Mouse (Mus musculus) G1E-ER4 (cell line): ENCODE measurements at regions not wholly inside any gene's neighbourhood (a gene's known extent, or its start where the extent isn't known, plus 50 kb on each side); places are given as distances from the start of the nearest gene placed in this dataset.

Experiments used
- GATA1 ChIP-seq: IDR thresholded peaks from one replicate; pipeline ENCODE4 v1.8.0; 2012; ENCODE audit warnings: low read length, inconsistent platforms

DNA sequence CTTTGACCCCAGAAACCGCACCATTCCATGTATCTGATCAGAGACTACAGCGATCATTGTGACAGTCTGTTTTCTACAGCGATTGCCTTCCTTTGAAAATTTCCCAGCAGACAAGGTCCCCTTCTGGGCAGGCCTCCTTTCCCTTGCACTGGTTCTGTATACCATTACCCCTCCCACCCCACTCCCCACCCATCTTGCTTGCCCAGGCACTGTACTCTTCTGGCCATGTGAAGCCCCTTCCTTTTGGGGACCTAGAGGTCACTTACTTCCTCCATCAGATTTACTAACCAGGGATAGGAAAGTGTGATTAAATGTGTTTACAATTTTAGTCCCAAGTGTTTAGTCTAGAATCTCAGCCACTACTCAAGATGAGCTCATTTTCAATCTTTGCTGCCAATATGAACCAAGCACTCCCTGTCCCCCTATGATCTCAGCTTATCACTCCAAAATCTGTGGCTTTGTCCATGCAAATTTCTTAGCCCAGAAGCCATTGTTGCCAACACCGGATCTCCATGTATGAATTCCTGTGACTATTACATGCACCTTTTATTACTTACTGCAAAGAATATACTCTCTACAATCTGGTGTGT lies 293.7 kb downstream of the Efnb2 start:
- no peak for TF ChIP-seq GATA1

GRCm38 (mm10) chr8:8361941-8362537 lies 299.0 kb downstream of the Efnb2 start:
- no peak for TF ChIP-seq GATA1

- no peak for TF ChIP-seq GATA1
Observed at GRCm38 (mm10) chr8:8360586-8360985, 300.5 kb downstream of the Efnb2 start.

DNA sequence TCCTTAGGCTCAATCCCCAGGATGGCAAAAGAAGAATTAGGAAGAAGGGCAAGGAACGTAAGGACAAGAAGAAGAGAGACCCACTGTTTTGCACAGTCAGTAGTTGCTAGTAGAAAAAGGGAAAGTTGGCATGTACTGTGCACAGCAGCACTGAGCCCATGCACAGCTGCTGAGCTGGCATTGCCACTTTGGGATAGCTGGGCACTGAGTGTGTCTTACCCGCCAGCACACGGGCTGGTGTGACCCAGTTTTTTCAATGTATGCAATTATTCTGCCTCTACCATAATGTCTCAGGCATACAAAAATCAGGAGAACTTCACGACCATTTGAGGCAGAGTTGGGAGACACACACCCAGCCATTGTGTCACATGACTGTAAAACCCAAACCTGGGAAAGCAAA lies 306.1 kb downstream of the Efnb2 start:
- no peak for TF ChIP-seq GATA1

DNA sequence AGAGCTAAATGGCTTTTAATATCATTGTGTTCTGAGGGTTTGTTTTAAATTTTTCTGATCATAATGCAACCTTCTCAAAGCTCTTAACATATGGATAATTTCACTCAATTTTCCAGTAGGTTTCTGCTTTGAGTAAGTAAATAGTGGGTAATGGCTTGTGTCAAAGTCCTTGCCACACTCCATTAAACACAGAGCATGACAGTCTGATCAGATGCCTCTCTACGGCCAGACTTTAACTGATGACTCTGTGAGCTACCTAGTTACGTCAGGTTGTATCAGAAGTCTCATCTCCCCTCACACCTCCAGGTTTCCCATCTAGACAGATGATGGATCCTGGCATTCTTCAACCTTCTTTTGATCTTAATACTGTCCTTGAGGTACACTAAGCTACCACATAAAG lies 316.4 kb downstream of the Efnb2 start:
- TF ChIP-seq GATA1, result no peak

GRCm38 (mm10) chr8:8335256-8335972 lies 325.6 kb downstream of the Efnb2 start:
- TF ChIP-seq GATA1, result no peak

GRCm38 (mm10) chr8:8334515-8334914 lies 326.5 kb downstream of the Efnb2 start:
- TF ChIP-seq GATA1, result no peak

GRCm38 (mm10) chr8:8331249-8331648 lies 329.8 kb downstream of the Efnb2 start:
- TF ChIP-seq GATA1, result no peak

GRCm38 (mm10) chr8:8328010-8328666 lies 332.9 kb downstream of the Efnb2 start:
- no peak for TF ChIP-seq GATA1

GRCm38 (mm10) chr8:8326066-8326834 lies 334.8 kb downstream of the Efnb2 start:
- TF ChIP-seq GATA1, result no peak

DNA sequence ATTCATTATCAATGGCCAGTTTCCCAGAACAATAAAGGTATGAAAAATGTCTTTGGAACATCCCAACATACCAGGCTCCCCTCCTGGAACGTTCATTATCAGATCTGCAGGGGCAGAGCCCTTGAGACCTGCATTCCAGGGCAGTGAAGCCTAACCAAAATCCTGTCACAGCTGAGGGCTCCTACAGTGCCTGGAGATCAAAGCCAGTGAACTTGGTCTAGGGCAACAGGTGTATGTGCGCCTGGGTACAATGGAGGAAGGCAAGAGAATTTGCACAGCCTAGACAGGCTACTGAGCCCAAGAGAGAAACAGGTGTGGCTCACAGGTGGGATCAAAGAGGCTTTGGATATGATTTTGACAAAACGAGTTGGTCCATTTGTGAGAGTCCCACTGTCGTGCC lies 335.6 kb downstream of the Efnb2 start:
- no peak for TF ChIP-seq GATA1

- TF ChIP-seq GATA1, result no peak
Observed at GRCm38 (mm10) chr8:8324520-8324919, 336.5 kb downstream of the Efnb2 start.

DNA sequence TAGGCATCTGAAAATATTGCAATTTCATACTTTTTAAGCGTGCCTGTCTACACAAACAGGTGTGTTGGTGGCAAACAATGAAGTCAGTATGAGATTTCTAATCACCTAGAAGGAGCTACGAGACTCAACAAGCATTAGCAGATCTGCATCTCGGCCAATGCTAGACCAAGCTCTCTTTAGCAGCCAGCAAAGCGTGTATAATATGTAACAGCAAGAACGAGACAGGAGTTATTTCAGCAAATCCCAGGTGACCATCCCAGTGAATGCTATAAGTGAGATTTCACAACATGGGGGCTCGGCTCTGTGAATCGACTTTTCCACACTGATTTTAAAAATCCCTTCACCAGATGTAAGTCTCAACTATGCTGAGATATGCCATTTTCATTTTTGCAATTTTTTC lies 352.8 kb downstream of the Efnb2 start:
- no peak for TF ChIP-seq GATA1

GRCm38 (mm10) chr8:8307487-8307886 lies 353.6 kb downstream of the Efnb2 start:
- no peak for TF ChIP-seq GATA1

GRCm38 (mm10) chr8:8299965-8300767 lies 360.9 kb downstream of the Efnb2 start:
- TF ChIP-seq GATA1, result no peak
